Mouse (Mus musculus) stomach, postnatal 0 days (tissue): ENCODE results near the gene Fgf2.

Source experiments
- CTCF ChIP-seq: IDR thresholded peaks from 2 replicates; pipeline ENCODE4 v1.5.1; 2016; ENCODE audit warnings: antibody characterized with exemption, low read depth, mild to moderate bottlenecking, moderate library complexity
- EP300 ChIP-seq: optimal IDR thresholded peaks from 2 replicates; pipeline ENCODE3; 2016; ENCODE audit warnings: antibody characterized with exemption

GRCm38 (mm10) chr3:37370407-37370806 lies 22.3 kb downstream of the Fgf2 start:
- TF ChIP-seq EP300 = no peak
- no peak for TF ChIP-seq CTCF
